Mouse (Mus musculus) thymus, postnatal 10 days (tissue): ENCODE data around the gene Auts2.
"Not testable (repeated sequence)": the region's sequence is repeated elsewhere in the genome, so short reads cannot be mapped to it uniquely, and the experiment has no call there.

Experiments
- DNase-seq, 2 experiments: peaks; one replicate each; pipeline ENCODE4 v3.0.0; 2021; ENCODE audit warnings: low spot score in 2 of 2

The Auts2 gene

GRCm38 (mm10) chr5:132543118-132544071, at the start of gene Auts2:
Auts2 (minus strand) TSS chr5:132543344.
- DNase-seq = peak; percentile 43 to 47

- DNase-seq = no peak
Measured at GRCm38 (mm10) chr5:132591721-132592695, 48.9 kb upstream of the Auts2 start.

GRCm38 (mm10) chr5:132579774-132580173, 36.6 kb upstream of the Auts2 start:
- DNase-seq = no peak

- not testable (repeated sequence) for DNase-seq
Measured at GRCm38 (mm10) chr5:132560771-132561170, 17.6 kb upstream of the Auts2 start.

GRCm38 (mm10) chr5:132545761-132546160, 2.6 kb upstream of the Auts2 start:
- no peak for DNase-seq

GRCm38 (mm10) chr5:132544176-132544995, 1.2 kb upstream of the Auts2 start:
- DNase-seq = peak in 1 of 2 experiments; percentile 3

GRCm38 (mm10) chr5:132542381-132543020, 643 bp downstream of the Auts2 start:
- no peak for DNase-seq

GRCm38 (mm10) chr5:132541951-132542350, 1.2 kb downstream of the Auts2 start:
- no peak for DNase-seq

- peak; percentile 4 for DNase-seq
Measured at GRCm38 (mm10) chr5:132541371-132541931, 1.7 kb downstream of the Auts2 start.

- DNase-seq = peak in 1 of 2 experiments; percentile 3
Measured at GRCm38 (mm10) chr5:132540841-132541311, 2.3 kb downstream of the Auts2 start.

- no peak for DNase-seq
Measured at GRCm38 (mm10) chr5:132537475-132537874, 5.7 kb downstream of the Auts2 start.

GRCm38 (mm10) chr5:132526395-132526794, 16.7 kb downstream of the Auts2 start:
- no peak for DNase-seq

- DNase-seq = no peak
Measured at GRCm38 (mm10) chr5:132521358-132521873, 21.7 kb downstream of the Auts2 start.

- no peak for DNase-seq
Measured at GRCm38 (mm10) chr5:132517879-132518278, 25.3 kb downstream of the Auts2 start.

GRCm38 (mm10) chr5:132514521-132514920, 28.6 kb downstream of the Auts2 start:
- DNase-seq = no peak

- DNase-seq = no peak
Measured at GRCm38 (mm10) chr5:132513206-132513605, 29.9 kb downstream of the Auts2 start.

- DNase-seq = no peak
Measured at GRCm38 (mm10) chr5:132509464-132509885, 33.7 kb downstream of the Auts2 start.

- DNase-seq = no peak
Measured at GRCm38 (mm10) chr5:132504893-132505292, 38.3 kb downstream of the Auts2 start.

GRCm38 (mm10) chr5:132503431-132503830, 39.7 kb downstream of the Auts2 start:
- DNase-seq = no peak

- no peak for DNase-seq
Measured at GRCm38 (mm10) chr5:132502036-132502435, 41.1 kb downstream of the Auts2 start.
